Mouse (Mus musculus) midbrain, embryonic 16.5 days (tissue): ENCODE measurements around the gene Brd9. TPM values are rescaled to one million over a fixed set of nuclear protein-coding genes. Genes with fewer than 3 reads are reported as not detected.

Experiments used
- ATAC-seq: fragments of 200-750 bp; cut with Nextera tagmentation; 2 replicates; pipeline ENCODE4 v1.8.0; 2017; ENCODE audit warnings: moderate TSS enrichment
- H3K27ac ChIP-seq: fragments of 300-500 bp; sonication (generic); 2 replicates; pipeline ENCODE4 v1.5.1; 2014; ENCODE audit warnings: mild to moderate bottlenecking, low read length, mixed read lengths
- H3K27me3 ChIP-seq: fragments of 300-500 bp; sonication (generic); 2 replicates; pipeline ENCODE4 v1.6.1; 2014; ENCODE audit warnings: low read depth, low read length, mixed read lengths; ENCODE audit not compliant: control insufficient read depth, insufficient read depth
- H3K36me3 ChIP-seq: fragments of 300-500 bp; sonication (generic); 2 replicates; pipeline ENCODE4 v1.6.1; 2014; ENCODE audit warnings: mild to moderate bottlenecking, low read length, moderate library complexity, mixed read lengths; ENCODE audit not compliant: control insufficient read depth, insufficient read depth
- H3K4me1 ChIP-seq: fragments of 300-500 bp; sonication (generic); 2 replicates; pipeline ENCODE4 v1.6.1; 2014; ENCODE audit warnings: mild to moderate bottlenecking, low read length, mixed read lengths; ENCODE audit not compliant: control insufficient read depth, insufficient read depth
- H3K4me2 ChIP-seq: fragments of 300-500 bp; sonication (generic); 2 replicates; pipeline ENCODE4 v1.6.1; 2014; ENCODE audit warnings: mild to moderate bottlenecking, low read length, mixed read lengths
- H3K4me3 ChIP-seq: fragments of 300-500 bp; sonication (generic); 2 replicates; pipeline ENCODE4 v1.5.1; 2014; ENCODE audit warnings: low read depth, mild to moderate bottlenecking, low read length, moderate library complexity, mixed read lengths
- H3K9ac ChIP-seq: fragments of 300-500 bp; sonication (generic); 2 replicates; pipeline ENCODE4 v1.6.1; 2014; ENCODE audit warnings: low read depth, low read length, mixed read lengths
- H3K9me3 ChIP-seq: fragments of 300-500 bp; sonication (generic); replicated peaks from 2 replicates; pipeline ENCODE4 v1.6.1; 2014; ENCODE audit warnings: mild to moderate bottlenecking, low read length, mixed read lengths; ENCODE audit not compliant: control insufficient read depth, poor library complexity, severe bottlenecking
- WGBS: fragments of 180-500 bp; shearing (Covaris S2); extraction: QIAGEN DNeasy Blood & Tissue Kit; methylation state at CpG from one replicate; pipeline ENCODE4 v1.1.7; 2014; 5-methylcytosine and 5-hydroxymethylcytosine counted together
- polyA plus RNA-seq: library from polyadenylated mRNA; unstranded; fragments of >200 nt; fragmentation: Nextera tagmentation; extraction: Ambion mirVana; gene quantifications from 2 replicates; pipeline ENCODE4 v1.2.1, GENCODE M21; 2015

Gene Brd9
- 98.6 and 99.0 TPM in 2 replicates for polyA plus RNA-seq

DNA sequence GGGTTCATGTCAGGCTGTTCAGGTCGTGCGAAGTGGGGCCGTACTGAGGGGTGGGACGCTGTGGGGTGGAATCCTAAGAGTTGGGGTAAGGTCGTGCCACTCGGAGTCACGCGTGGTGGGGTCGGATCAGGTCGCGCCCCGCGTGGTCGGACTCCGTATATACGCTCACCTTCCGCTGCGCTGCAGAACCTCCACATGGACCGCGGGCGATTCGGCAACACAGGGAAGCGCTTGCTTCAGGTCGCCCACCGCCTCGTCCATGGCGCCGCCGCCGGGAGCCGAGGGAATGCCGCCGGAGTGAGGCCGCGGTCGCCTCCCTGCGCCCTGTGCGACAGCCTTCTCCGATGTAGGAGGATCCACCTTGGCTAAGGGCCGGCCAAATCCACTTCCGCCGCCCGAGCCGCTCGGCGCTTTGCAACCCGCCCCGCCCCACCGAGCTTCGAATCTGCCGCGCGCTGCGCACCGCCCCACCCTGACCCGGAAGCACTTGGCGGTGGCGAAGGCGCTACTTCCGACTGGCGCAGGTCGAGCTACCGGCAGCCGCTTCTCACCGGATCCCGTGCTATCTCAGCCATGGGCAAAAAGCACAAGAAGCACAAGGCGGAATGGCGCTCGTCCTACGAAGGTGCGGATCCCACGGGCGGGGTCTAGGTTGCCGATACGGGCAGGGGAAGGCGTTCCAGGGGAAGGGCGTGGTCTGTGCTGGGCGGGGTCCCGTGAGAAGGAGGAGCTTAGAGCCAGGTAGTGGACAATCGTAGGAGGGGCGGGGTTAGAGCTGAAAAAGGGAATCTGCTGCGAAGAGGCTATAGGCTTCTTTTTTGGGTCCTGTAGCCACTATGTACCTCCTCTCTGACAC lies at the start of gene Brd9, which contains the start of gene Trip13:
Brd9 (plus strand) TSS at position 491 of the 856 bp plus-strand sequence.
Trip13 (minus strand) TSS at position 464 of the 856 bp plus-strand sequence.
- Histone ChIP-seq H3K4me3 (peak within 1 kb of the TSS; percentile 84), H3K27me3 (no peaks in the 10 kb centered on the region), H3K9ac (peak within 1 kb of the TSS; percentile 86), H3K27ac (peak within 1 kb of the TSS; percentile 90), H3K36me3 (peaks cover 11% of the 10 kb centered on the region), H3K9me3 (no peaks in the 10 kb centered on the region), H3K4me1 (peaks cover 13% of the 10 kb centered on the region), H3K4me2 (peak within 1 kb of the TSS; percentile 87)
- peak; percentile 97 for ATAC-seq
- under 1% methylated on average over 82 of the region's 82 CpGs for WGBS

DNA sequence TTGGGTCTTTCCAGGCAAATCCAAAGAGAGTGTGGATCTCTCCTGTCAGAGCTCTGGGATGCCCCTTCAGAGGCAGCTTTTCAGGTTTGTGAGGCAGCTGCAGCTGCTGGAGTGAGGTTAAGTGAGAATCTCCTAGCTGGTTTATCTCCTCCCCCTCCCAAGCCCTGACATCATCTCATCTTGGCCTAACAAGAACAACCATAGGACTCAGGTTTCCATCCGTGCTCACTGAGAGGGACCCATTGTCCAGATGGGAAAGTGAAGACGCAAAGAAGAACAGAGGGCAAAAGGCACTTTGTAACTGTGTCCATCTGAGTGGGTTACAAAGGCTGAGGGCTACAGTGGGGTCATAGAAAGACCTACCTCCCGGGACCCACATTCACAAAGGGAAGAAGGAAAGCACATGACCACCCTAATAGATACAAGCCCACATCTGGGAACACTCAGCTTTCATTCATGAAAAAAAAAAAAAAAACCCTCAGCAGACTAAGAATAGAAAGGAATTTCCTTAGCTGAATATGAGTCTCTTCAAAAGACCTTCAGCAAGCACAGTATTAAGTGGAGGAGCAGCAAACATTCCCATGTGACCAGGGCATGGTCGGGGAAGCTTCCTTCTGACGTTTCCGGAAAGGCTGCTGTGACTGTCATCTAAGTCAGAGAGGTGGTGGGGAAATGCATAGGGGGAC lies 45.0 kb upstream of the Brd9 start:
- H3K9ac ChIP-seq: no peak overlapping the region
- H3K4me1 ChIP-seq: no peaks in the 10 kb centered on the region
- ATAC-seq: no peak
- no peak overlapping the region for H3K4me2 ChIP-seq
- no peaks in the 10 kb centered on the region for H3K27me3 ChIP-seq
- no peak overlapping the region for H3K4me3 ChIP-seq
- WGBS: 66% methylated on average over 6 of the region's 6 CpGs
- no peaks in the 10 kb centered on the region for H3K36me3 ChIP-seq
- H3K27ac ChIP-seq: no peak overlapping the region
- H3K9me3 ChIP-seq: no peaks in the 10 kb centered on the region

DNA sequence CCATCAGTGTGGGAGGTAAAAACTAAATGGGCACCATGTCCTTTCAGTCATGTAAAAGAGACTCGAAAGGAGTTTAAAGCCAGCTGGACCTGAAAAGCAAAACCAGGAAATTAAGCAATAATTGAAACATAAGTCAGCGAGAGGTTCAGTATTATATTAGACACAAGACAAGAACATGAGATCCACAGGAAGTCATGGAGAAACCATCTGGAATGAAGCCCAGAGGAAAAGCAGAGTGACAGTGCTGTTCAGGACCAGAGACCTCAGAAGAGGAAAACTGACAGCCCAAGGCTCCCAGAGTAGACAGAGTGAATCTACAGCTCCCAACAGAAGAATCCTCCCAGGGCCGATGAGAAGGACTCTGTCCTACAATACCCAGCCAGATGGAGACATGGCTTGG lies 40.0 kb upstream of the Brd9 start:
- Histone ChIP-seq H3K9me3 (no peaks in the 10 kb centered on the region), H3K9ac (no peak overlapping the region), H3K4me3 (no peak overlapping the region), H3K27me3 (no peaks in the 10 kb centered on the region), H3K36me3 (no peaks in the 10 kb centered on the region), H3K27ac (no peak overlapping the region), H3K4me1 (no peaks in the 10 kb centered on the region), H3K4me2 (no peak overlapping the region)
- no peak for ATAC-seq
- WGBS: 93% methylated on average over 3 of the region's 3 CpGs

DNA sequence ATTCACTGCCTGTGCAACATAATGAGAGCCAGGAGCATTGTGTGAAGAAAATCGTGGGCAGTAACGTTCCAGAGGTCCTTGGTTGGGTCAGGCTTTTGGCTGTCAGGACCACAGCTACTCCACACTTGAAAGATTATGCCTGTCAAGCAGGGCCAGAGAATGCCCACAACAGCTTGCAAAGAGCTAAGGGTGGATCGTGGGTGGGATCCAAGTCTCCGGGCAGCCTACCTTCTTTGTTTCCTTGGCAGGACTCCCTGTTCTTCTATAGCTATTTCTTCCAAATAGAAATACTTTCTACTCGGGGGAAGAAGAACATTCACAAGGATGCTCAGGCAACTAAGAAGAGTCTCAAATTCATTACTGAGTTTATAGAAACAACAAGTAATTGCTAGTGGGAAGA lies 30.5 kb upstream of the Brd9 start:
- Histone ChIP-seq H3K9me3 (no peaks in the 10 kb centered on the region), H3K36me3 (no peaks in the 10 kb centered on the region), H3K4me3 (no peak overlapping the region), H3K4me1 (no peaks in the 10 kb centered on the region), H3K27ac (no peak overlapping the region), H3K4me2 (no peak overlapping the region), H3K27me3 (no peaks in the 10 kb centered on the region), H3K9ac (no peak overlapping the region)
- ATAC-seq: no peak
- 85% methylated on average over 5 of the region's 5 CpGs for WGBS

DNA sequence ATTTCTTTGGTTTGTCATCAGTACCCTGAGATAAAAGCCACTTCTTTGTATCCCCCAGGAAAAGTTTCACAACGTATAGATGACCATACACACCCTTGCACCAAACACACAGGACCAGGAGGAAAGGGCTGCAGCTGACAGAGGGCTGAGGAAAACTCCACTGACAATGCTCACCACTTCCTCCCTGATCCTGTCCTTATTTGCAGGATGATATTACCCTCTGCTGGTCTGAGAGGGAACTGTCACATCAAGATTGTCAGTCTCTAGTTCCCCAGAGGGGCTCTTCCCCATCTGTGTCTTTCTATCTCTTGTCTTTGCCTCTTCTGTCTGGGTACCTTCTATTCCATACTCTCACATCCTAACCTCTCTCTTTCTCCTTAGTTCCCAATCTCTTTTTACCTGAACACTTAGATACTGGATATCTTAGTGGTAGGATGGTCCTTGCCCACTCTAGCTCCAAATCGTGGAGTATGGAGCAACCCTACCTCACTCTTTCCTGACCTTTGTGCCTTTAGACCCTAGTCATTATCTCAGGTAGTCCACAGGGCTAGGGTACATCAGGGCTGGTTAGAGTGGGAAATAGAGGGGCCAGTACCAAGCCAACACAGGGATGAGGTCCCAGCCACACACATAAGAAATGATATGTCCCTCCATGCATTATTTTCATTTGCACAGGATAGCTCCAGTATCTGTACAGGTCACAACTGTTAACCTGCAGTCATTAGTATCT lies 29.8 kb upstream of the Brd9 start:
- no peaks in the 10 kb centered on the region for H3K36me3 ChIP-seq
- WGBS: 70% methylated on average over 2 of the region's 2 CpGs
- peak; percentile 89 for ATAC-seq
- no peak overlapping the region for H3K27ac ChIP-seq
- H3K27me3 ChIP-seq: no peaks in the 10 kb centered on the region
- H3K9ac ChIP-seq: no peak overlapping the region
- no peak overlapping the region for H3K4me3 ChIP-seq
- H3K9me3 ChIP-seq: no peaks in the 10 kb centered on the region
- no peak overlapping the region for H3K4me2 ChIP-seq
- H3K4me1 ChIP-seq: no peaks in the 10 kb centered on the region

DNA sequence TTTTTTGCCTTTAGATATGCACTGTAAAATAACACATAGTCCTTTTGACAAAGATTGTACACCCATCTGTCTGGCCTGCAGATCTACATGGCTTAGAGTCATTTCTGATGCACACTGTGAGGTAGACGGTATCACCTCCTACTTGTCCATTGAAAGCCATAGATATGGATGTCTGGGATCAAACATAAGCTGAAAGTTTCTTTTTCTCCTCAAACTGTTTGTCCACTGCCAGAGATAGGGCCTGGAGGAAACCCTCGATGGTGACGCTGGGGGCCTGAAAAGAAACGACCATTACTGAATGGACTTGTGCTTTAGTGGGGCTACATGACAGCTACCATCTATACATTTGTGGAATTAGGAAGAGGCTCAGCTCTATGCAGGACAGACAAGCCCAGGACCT lies 24.5 kb upstream of the Brd9 start:
- Histone ChIP-seq H3K9ac (no peak overlapping the region), H3K4me3 (no peak overlapping the region), H3K36me3 (peaks cover 2% of the 10 kb centered on the region), H3K27ac (no peak overlapping the region), H3K27me3 (no peaks in the 10 kb centered on the region), H3K4me2 (no peak overlapping the region), H3K9me3 (no peaks in the 10 kb centered on the region), H3K4me1 (no peaks in the 10 kb centered on the region)
- 90% methylated on average over 4 of the region's 4 CpGs for WGBS
- ATAC-seq: no peak

DNA sequence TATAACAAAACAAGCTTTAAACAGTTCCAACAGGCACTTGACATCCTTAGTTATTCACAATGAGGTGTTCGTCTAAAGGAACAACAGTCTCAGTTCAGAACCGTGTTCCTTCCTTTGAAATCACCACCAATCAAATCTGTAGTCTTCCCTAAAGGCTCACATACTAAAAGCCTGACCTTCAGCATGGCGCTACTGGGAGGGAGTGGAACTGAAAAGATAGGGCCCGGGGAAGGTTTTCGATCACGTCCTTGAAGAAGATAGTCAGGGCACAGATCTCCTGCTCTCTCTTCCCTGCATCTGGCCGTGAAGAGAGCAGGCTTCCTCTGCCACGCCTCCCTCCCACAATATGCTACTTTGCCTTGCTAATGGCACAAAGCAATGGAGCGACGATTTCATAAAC lies 5.4 kb upstream of the Brd9 start:
- Histone ChIP-seq H3K4me1 (peaks cover 5% of the 10 kb centered on the region), H3K36me3 (no peaks in the 10 kb centered on the region; the same call in 1 of the 2 replicates), H3K4me3 (no peak overlapping the region), H3K27me3 (no peaks in the 10 kb centered on the region), H3K27ac (no peak overlapping the region), H3K4me2 (no peak overlapping the region), H3K9me3 (no peaks in the 10 kb centered on the region), H3K9ac (no peak overlapping the region)
- no peak for ATAC-seq
- 85% methylated on average over 10 of the region's 10 CpGs for WGBS

DNA sequence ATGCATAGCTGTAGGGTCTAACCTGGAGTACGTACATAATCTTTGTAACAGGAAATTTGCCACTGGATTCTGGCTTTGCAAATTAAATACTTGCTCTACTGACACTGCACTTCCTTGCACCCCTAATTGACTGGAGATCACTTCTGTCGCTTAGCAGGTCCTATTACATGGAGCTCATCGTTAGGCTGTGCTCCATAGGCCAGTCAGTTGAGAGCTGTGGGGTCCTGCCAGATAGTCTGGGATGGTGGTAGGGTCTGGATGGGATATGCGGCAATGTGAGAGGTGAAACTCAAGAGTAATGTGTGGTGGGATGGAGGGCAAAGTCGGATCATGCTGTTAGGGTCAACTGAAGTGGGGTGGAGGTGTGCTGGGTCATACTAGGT lies 682 bp upstream of the Brd9 start:
- peak overlapping the region; percentile 87 for H3K4me2 ChIP-seq
- H3K27me3 ChIP-seq: no peaks in the 10 kb centered on the region
- H3K9ac ChIP-seq: peak overlapping the region; percentile 86
- no peak overlapping the region for H3K27ac ChIP-seq
- peaks cover 13% of the 10 kb centered on the region for H3K4me1 ChIP-seq
- peak overlapping the region; percentile 84 for H3K4me3 ChIP-seq
- WGBS: 15% methylated on average over 5 of the region's 5 CpGs
- peaks cover 4% of the 10 kb centered on the region for H3K36me3 ChIP-seq
- no peaks in the 10 kb centered on the region for H3K9me3 ChIP-seq
- no peak for ATAC-seq
